Mouse (Mus musculus) bone marrow macrophage, adult 2 months (primary cell): ENCODE results near the gene Spaca7. TPM values are rescaled to one million over a fixed set of nuclear protein-coding genes. Genes with fewer than 3 reads are reported as not detected.
A peak's percentile ranks its signal among the peaks of the same experiment; 100 is the strongest.
"Not testable (repeated sequence)": the region's sequence is repeated elsewhere in the genome, so short reads cannot be mapped to it uniquely, and the experiment has no call there.

Experiments used
- H3K27ac ChIP-seq: 2 replicates; pipeline ENCODE4 v1.5.1; 2012; ENCODE audit warnings: low read depth, low read length; ENCODE audit not compliant: insufficient read depth
- H3K4me1 ChIP-seq: 2 replicates; pipeline ENCODE4 v1.6.1; 2012; ENCODE audit warnings: low read length; ENCODE audit not compliant: control insufficient read depth, insufficient read depth
- H3K4me3 ChIP-seq: 2 replicates; pipeline ENCODE4 v1.5.1; 2012; ENCODE audit warnings: mild to moderate bottlenecking, low read length, moderate library complexity; ENCODE audit not compliant: insufficient read depth
- CTCF ChIP-seq: IDR thresholded peaks from 2 replicates; pipeline ENCODE4 v1.5.1; 2012; ENCODE audit warnings: low read depth, mild to moderate bottlenecking, low read length, moderate library complexity
- POLR2A ChIP-seq: IDR thresholded peaks from 2 replicates; pipeline ENCODE4 v1.6.1; 2012; ENCODE audit warnings: mild to moderate bottlenecking, low read depth, low read length, borderline replicate concordance
- polyA plus RNA-seq: library from polyadenylated mRNA; stranded (reverse); fragments of >200 nt; gene quantifications from 2 replicates; pipeline ENCODE4 v1.2.4, GENCODE M21; 2012; ENCODE audit not compliant: missing spikeins, insufficient read depth, insufficient read length

Spaca7 gene
- polyA plus RNA-seq, 1 experiment = not detected

DNA sequence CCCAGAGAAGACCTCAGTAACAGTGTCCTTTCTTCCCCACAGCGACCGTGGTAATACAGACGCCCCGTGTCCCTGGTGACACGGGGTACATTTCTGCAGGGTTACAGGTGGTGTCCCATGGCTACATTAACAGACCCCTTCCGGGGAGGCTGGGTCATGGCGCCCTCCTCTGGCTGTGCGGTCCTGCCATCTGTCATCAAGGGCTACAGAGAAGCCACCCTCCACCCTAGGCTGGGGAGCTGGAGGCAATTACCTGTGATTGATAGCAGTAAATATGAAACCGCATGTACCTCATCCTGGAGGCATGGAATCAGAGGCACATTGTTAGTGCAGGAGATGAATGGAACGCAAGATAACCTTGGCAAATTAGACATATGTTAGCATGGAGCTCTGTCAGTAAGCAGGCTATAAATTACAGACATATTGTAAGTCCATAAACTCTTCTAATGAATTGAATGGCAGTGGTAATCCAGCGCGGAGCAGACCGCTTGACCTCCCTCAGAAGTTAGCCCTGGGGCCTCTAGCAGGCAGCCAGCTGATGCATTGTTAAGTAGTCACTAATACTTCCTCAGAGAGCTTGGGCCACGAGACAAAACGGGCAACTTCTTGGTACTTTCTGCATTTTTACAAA, 17.2 kb upstream of the Spaca7 start:
- Histone ChIP-seq H3K4me3 (no peak overlapping the region), H3K4me1 (no peaks in the 10 kb centered on the region), H3K27ac (no peak overlapping the region)
- TF ChIP-seq POLR2A (no peak), CTCF (no peak)

- TF ChIP-seq CTCF (no peak), POLR2A (no peak)
- H3K4me1 ChIP-seq = no peaks in the 10 kb centered on the region
- H3K27ac ChIP-seq = no peak overlapping the region
- no peak overlapping the region for H3K4me3 ChIP-seq
Observed at GRCm38 (mm10) chr8:12558786-12559185, 14.0 kb upstream of the Spaca7 start.

DNA sequence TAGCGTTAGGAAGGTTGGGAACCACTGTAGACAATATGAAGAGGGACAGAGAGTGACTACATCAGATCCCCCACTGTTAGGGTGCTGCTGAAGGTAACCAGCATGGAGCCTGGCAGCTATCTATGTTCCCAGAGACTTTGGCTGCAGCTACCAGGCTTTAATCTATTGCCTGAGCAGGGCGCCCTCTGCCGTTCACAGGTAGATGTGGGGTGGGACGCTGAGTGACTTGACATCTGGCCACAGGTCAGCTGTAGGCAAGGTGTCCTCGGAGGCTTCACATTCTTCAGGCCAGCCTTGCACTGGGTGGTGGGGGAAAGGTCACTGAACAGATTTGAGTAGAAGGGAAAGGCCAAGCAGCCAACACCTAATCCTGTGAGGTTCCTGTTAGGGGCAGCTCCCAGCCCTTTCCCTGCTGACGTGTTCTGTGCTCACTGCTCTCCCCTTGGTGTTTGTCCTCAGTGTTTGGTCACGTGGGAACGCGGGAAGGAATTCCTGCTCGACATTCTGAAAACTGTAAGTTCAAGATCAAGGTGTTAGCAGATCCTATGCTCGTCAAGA, 11.3 kb upstream of the Spaca7 start:
- Histone ChIP-seq H3K4me3 (no peak overlapping the region), H3K27ac (no peak overlapping the region), H3K4me1 (no peaks in the 10 kb centered on the region)
- TF ChIP-seq CTCF (peak; percentile 87), POLR2A (no peak)

GRCm38 (mm10) chr8:12564307-12564706, 8.5 kb upstream of the Spaca7 start:
- H3K27ac ChIP-seq = no peak overlapping the region
- TF ChIP-seq POLR2A = no peak
- peak; percentile 22; the same call in 1 of the 2 replicates for TF ChIP-seq CTCF
- no peaks in the 10 kb centered on the region for H3K4me1 ChIP-seq
- H3K4me3 ChIP-seq = no peak overlapping the region

DNA sequence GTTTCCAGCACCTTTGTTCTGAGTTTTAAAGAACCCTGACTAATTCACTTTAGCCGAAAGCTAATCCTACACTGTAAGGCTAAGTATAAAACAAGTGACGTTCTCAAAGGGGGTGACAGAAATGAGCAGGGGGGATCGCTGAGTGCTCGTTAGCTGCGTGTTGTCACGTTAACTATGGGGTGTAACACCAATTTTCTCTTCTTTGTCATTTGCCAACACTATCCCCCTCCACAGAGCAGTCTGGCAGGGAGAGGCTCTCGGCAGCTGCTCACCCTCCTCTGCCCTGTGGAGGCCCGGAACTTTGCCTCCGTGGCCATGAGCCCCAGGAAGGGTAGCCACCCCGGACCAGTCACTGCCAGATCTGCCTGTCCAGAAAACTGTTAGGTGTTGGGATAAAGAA, 7.3 kb upstream of the Spaca7 start:
- Histone ChIP-seq H3K4me3 (no peak overlapping the region), H3K4me1 (no peaks in the 10 kb centered on the region), H3K27ac (no peak overlapping the region)
- TF ChIP-seq POLR2A (no peak), CTCF (no peak)

DNA sequence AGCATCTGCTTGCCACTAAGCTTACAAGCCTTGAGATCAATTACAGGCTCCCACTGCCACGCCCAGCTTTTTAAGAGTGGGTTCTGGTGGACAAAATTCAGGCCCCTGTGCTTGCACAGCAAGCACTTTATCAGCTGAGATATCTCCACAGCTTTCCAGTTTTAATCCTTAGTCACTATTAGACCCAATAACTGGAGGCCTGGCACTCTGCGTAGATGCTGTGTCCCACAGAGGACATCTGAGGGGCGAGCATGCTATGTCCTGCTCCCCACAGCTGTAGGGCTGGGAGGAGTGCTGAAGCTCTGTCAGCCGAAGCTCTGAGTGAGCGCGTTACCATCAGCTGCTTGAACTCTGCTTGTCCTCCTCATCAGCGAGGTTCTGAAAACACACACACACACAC, 6.3 kb upstream of the Spaca7 start:
- TF ChIP-seq POLR2A (no peak), CTCF (no peak)
- Histone ChIP-seq H3K4me1 (no peaks in the 10 kb centered on the region), H3K4me3 (no peak overlapping the region), H3K27ac (no peak overlapping the region)

DNA sequence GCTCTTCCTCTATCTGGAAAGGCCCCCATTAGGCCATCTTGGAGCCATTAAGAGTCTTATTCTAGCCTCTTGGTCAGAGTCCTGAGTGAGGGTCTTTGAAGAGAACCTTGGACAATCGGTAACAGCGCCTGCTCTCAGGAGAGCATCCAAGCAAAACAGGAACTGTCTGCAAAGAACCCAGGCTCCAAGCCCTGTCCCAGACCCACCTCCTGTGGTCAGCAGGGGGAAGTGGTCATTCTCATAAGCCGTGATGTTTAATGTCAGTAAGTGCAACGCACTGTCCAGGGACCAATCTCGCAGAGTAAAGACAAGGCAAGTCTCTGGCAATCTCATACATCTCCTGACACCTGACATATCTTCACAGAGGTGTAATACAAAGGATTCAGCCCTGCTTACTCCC, 3.2 kb downstream of the Spaca7 start:
- TF ChIP-seq POLR2A (no peak), CTCF (no peak)
- Histone ChIP-seq H3K27ac (no peak overlapping the region), H3K4me3 (no peak overlapping the region), H3K4me1 (peaks cover 4% of the 10 kb centered on the region; the same call in 1 of the 2 replicates)

DNA sequence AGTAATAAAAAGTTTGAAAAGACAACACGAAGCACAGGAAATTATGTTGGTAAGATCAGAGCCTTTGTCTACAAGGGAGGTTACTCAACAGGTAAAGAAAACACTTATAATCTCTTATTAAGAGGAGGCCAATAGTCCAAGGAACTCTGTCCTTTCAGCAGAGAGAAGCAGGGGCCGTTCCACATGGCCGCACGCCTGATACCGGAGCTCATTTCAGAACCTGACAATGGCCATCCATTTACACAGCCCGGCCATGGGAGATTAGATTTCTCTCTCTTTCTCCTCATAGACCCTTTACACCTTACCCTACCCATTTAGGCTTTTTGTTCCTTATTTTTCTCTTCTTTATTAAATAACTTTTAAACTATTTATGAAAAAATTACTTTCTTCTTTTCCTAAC, 3.9 kb downstream of the Spaca7 start:
- Histone ChIP-seq H3K4me1 (peaks cover 4% of the 10 kb centered on the region; the same call in 1 of the 2 replicates), H3K27ac (no peak overlapping the region), H3K4me3 (no peak overlapping the region)
- TF ChIP-seq CTCF = no peak
- no peak for TF ChIP-seq POLR2A

DNA sequence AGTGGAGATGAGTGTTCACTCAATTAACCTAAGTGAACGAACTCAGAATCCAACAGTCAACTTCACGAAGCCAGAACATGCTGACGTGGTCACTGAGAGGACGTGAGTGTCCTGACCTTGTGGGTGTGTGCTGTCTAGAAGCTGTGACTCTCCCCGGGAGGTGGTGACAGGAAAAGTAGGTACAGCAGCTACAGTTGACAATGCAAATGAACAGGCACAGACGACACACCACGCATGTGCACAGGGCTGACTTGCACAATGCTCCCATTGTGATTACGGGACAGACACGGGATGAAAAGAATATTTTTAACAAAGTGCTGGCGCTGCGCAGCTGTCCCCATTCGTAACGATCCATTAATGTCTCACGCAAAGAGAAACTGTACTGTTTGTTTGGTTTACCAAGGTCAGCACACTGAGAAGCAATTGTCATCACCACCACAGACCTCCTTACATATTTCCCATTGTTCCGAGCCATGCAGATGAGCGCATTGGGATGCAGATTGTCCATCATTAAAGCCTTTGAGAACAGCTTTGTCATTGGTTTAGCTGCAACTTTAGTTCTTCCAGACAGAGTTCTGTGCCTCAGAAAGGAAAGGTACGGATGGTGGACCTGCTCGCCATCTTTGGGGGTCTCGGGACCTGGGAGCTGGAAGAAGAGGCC, 6.6 kb downstream of the Spaca7 start:
- H3K27ac ChIP-seq, H3K4me3 ChIP-seq, H3K4me1 ChIP-seq: not testable (repeated sequence)

GRCm38 (mm10) chr8:12583785-12584184, 11.0 kb downstream of the Spaca7 start:
- TF ChIP-seq CTCF = no peak
- TF ChIP-seq POLR2A = no peak
- Histone ChIP-seq H3K27ac (no peak overlapping the region), H3K4me1 (no peaks in the 10 kb centered on the region), H3K4me3 (no peak overlapping the region)

DNA sequence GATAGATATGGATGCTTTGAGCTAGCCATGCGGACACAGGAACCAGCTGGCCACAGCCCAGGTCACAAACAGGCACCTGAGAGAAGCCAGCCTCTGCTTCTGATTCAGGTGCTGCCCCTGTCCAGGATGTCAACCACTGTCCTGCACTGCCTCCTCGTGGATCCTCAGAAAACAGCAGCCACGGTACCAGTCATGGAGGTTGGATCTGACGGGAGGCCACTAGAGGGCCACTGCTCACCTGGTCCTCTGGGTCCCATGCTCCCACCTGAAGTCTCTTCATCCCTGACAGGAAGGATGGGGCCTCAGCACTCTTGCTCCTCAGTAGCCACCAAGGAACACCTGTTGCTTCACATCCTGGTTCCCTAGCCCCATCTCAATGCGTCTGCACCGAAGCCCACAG, 34.4 kb downstream of the Spaca7 start:
- H3K4me1 ChIP-seq = no peaks in the 10 kb centered on the region
- TF ChIP-seq CTCF = peak; percentile 80
- no peak for TF ChIP-seq POLR2A
- H3K27ac ChIP-seq = no peak overlapping the region
- H3K4me3 ChIP-seq = no peak overlapping the region
